Mouse (Mus musculus) E14TG2a.4 (cell line): ENCODE results near the gene 2700049A03Rik.

Experiments
- CTCF ChIP-seq: conservative IDR thresholded peaks from 2 replicates; pipeline ENCODE4 v1.5.1; 2014; ENCODE audit warnings: low read length
- NANOG ChIP-seq: IDR thresholded peaks from 2 replicates; pipeline ENCODE4 v1.6.1; 2014; ENCODE audit warnings: borderline replicate concordance, low read length, mixed read lengths

DNA sequence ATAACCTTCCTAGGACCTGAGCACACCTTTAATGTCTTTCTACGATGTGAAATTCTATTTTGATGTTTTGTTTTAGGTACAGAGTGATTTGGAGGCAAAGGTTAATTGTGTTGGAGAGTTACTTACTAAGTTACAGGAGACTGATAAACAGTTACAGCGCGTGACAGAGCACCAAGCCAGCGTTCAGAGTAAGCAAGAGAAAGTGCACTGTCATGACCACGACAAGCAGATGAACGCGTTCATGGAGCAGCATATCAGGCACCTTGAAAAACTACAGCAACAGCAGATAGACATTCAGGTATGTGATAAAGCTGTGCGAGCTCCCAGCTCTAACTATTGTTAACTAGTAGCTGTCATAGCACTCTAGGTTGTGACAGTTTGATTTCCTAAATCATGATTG lies 13.5 kb downstream of the 2700049A03Rik start:
- TF ChIP-seq CTCF, result no peak
- TF ChIP-seq NANOG, result no peak
